Mouse (Mus musculus): ENCODE results near the gene Vmn1r131. TPM values are rescaled to one million over a fixed set of nuclear protein-coding genes. Genes with fewer than 3 reads are reported as not detected.
"Not testable (repeated sequence)": the region's sequence is repeated elsewhere in the genome, so short reads cannot be mapped to it uniquely, and the experiment has no call there.

The Vmn1r131 gene
- polyA plus RNA-seq (2015; fragmentation: Nextera tagmentation; extraction: Ambion mirVana): not detected in 2 replicates

DNA sequence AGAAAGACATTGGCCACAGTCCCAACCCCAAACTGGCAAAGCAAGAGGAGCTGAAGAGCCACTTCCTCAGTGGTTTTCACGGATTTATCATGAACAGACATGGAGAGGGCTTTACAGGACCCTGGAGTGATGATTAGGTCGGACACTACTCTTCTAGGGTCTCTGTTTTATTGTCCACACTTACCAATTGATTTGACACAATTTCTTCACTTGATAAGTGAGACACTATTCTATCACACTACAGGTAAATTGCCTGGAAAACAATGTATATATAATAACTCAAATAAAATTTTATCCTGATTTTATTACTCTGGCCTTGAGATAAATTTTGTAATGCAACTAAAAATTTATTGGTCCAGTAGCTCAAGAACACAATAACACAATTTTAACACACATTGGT is at the start of gene Vmn1r131:
Gene Vmn1r131 (minus strand): TSS at position 101 of the 400 bp plus-strand sequence.
- H3K4me3 ChIP-seq (ENCODE audit: low read length); H3K9me3 ChIP-seq (ENCODE audit: control insufficient read depth, low read length); H3K36me3 ChIP-seq (ENCODE audit: control insufficient read depth, insufficient read depth, low read length); H3K27me3 ChIP-seq (replicated peaks; ENCODE audit: control insufficient read depth, insufficient read depth, low read length); H3K4me1 ChIP-seq (ENCODE audit: control insufficient read depth, insufficient read depth, low read depth, low read length); H3K4me2 ChIP-seq (ENCODE audit: low read length); H3K9ac ChIP-seq (ENCODE audit: low read depth, low read length); H3K27ac ChIP-seq (ENCODE audit: low read depth, low read length); ATAC-seq: not testable (repeated sequence)
- no CpG with 5 or more reads among the region's 2 CpGs for WGBS

DNA sequence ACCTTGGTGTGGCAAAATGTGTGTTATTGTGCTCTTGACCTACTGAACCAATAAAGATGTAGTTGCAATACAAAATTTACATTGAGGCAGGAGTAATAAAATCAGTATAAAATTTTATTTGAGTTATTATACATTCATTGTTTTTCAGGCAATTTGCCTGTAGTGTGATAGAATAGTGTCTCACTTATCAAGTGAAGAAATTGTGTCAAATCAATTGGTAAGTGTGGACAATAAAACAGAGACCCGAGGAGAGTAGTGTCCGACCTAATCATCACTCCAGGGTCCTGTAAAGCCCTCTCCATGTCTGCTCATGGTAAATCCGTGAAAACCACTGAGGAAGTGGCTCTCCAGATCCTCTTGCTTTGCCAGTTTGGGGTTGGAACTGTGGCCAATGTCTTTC is 34.4 kb downstream of the Vmn1r131 start, which contains the start of gene Vmn1r130:
Gene Vmn1r130 (plus strand): TSS at position 301 of the 400 bp plus-strand sequence.
- H3K4me2 ChIP-seq (ENCODE audit: low read length); H3K27ac ChIP-seq (ENCODE audit: low read depth, low read length); H3K9ac ChIP-seq (ENCODE audit: low read depth, low read length); H3K4me1 ChIP-seq (ENCODE audit: control insufficient read depth, insufficient read depth, low read depth, low read length); ATAC-seq; H3K36me3 ChIP-seq (ENCODE audit: control insufficient read depth, insufficient read depth, low read length); H3K4me3 ChIP-seq (ENCODE audit: low read length); H3K9me3 ChIP-seq (ENCODE audit: control insufficient read depth, low read length); H3K27me3 ChIP-seq (replicated peaks; ENCODE audit: control insufficient read depth, insufficient read depth, low read length): not testable (repeated sequence)
- WGBS: no CpG with 5 or more reads among the region's 3 CpGs

Other genes starting within 250 kb of the Vmn1r131 start
- not detected in 2 replicates for gene Vmn1r126, start 244.6 kb downstream of the Vmn1r131 start, polyA plus RNA-seq (2015; fragmentation: Nextera tagmentation; extraction: Ambion mirVana)
- gene Vmn1r127, start 226.2 kb downstream of the Vmn1r131 start, polyA plus RNA-seq (2015; fragmentation: Nextera tagmentation; extraction: Ambion mirVana): not detected in 2 replicates
- gene Vmn1r128, start 196.7 kb downstream of the Vmn1r131 start, polyA plus RNA-seq (2015; fragmentation: Nextera tagmentation; extraction: Ambion mirVana): not detected in 2 replicates
- gene Vmn1r129, start 184.8 kb downstream of the Vmn1r131 start, polyA plus RNA-seq (2015; fragmentation: Nextera tagmentation; extraction: Ambion mirVana): not detected in 2 replicates
- gene Gm6882, start 113.3 kb downstream of the Vmn1r131 start, polyA plus RNA-seq (2015; fragmentation: Nextera tagmentation; extraction: Ambion mirVana): not detected in 2 replicates
- not detected in 2 replicates for gene Vmn1r130, start 34.3 kb downstream of the Vmn1r131 start, polyA plus RNA-seq (2015; fragmentation: Nextera tagmentation; extraction: Ambion mirVana)
- not detected in 2 replicates for gene Vmn1r132, start 68.0 kb upstream of the Vmn1r131 start, polyA plus RNA-seq (2015; fragmentation: Nextera tagmentation; extraction: Ambion mirVana)
- not detected in 2 replicates for gene Gm4175, start 215.4 kb upstream of the Vmn1r131 start, polyA plus RNA-seq (2015; fragmentation: Nextera tagmentation; extraction: Ambion mirVana)

Data from hindbrain, embryonic 16.5 days (tissue).